Mouse (Mus musculus) brain, adult 10 weeks (tissue): ENCODE data around the gene Lamp1. TPM values are rescaled to one million over a fixed set of nuclear protein-coding genes. Genes with fewer than 3 reads are reported as not detected.

Experiments used
- polyA plus RNA-seq: library from polyadenylated mRNA; stranded (reverse); fragments of 350-450 nt; fragmentation: Illumina TruSeq; extraction: RNeasy Lipid Tissue Mini Kit (QIAGEN cat#74804); gene quantifications from one replicate; pipeline ENCODE4 v1.2.3, GENCODE M21; 2015; ENCODE audit warnings: low read depth, low replicate concordance

The Lamp1 gene
- polyA plus RNA-seq = 384 TPM

DNA sequence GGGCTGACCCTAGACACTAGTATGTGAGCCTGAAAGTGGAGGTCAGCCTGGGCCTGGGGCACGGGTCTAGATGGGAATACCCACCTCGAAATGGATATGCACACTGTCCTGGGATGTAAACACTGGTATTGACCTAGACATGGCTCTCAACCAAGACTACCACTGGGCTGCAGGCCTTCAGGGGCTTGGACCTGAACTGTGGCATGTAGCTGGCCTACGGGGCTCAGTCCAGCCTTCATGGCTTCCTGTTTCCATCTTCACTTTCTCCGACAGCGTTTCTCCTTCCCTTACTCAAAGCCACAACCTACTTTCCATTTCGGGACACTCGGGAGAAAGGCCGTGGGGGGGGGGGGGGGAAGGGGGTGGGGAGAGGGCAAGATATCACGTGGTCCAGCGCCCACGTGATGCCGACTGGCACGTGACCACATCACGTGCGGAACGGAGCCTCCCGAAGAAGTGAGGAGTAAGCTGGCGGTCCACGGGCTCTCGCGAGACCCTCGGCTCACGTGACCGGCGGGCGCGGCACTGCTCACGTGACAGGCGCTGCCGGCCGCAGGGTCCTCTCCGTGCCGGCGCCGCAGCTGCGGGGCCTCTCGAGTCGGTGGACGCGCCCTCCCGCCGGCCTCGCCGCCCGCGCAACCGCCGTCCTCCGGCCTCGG is at the start of gene Lamp1:
Gene Lamp1, plus strand, starts transcription at position 444 of the 659 bp plus-strand sequence.

DNA sequence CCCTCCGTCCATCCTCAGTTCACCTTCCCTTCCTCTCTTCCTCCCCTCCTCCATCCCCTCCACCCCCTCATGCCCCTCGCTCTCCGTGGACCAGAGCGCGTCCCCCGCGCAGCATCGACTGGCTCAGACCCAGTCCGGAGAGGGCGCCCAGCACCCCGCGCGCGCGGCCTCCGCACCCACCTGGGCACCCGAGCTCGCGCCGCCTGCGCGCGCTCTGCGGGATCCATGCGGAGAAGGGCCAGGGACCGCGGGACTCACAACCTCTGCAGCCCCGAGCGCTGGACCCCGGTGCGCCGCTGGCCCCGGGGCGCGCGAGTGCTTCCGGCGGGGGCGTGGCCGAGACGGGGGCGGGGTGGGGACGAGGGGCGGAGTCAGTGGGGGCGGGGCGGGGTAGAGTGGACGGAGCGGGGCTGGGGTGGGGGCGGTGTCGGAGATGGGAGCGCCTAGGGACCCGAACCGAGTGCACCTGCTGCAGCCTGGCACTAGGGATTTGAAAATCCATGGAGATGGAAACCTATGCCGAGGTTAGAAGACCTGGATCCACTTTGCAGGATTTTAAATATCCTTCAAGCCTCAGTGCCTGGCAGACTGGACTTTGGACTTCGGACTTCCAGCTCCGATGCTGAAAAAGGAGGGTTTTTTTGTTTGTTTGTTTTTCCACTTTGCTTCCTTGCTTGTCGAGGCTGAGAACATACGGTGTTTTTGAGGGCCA is 41.5 kb downstream of the Lamp1 start, which contains the start of gene Grtp1:
Gene Grtp1, minus strand, starts transcription at position 320 of the 712 bp plus-strand sequence.

Other genes starting within 250 kb of the Lamp1 start
- gene F7, start 133.1 kb upstream of the Lamp1 start, polyA plus RNA-seq = not detected
- gene F10, start 121.9 kb upstream of the Lamp1 start, polyA plus RNA-seq = not detected
- gene Proz, start 98.2 kb upstream of the Lamp1 start, polyA plus RNA-seq = not detected
- 21.1 TPM for gene Pcid2, start 53.7 kb upstream of the Lamp1 start, polyA plus RNA-seq
- 51.9 TPM for gene Cul4a, start 53.5 kb upstream of the Lamp1 start, polyA plus RNA-seq
- 5.3 TPM for gene Grtp1, start 41.5 kb downstream of the Lamp1 start, polyA plus RNA-seq
- 0.27 TPM for gene Adprhl1, start 95.0 kb downstream of the Lamp1 start, polyA plus RNA-seq
- 42.8 TPM for gene Dcun1d2, start 129.0 kb downstream of the Lamp1 start, polyA plus RNA-seq
- gene Tmco3, start 129.0 kb downstream of the Lamp1 start, polyA plus RNA-seq = 36.6 TPM
- gene Tfdp1, start 179.6 kb downstream of the Lamp1 start, polyA plus RNA-seq = 58.7 TPM
- gene Atp4b, start 237.7 kb downstream of the Lamp1 start, polyA plus RNA-seq = not detected
- gene Grk1, start 245.9 kb downstream of the Lamp1 start, polyA plus RNA-seq = not detected